Comparison of ENCODE assay signal across 9 mouse cellular contexts in genomic region chr2:28068537-28068878, GRCm38 (mm10). TPM values are rescaled to one million over a fixed set of nuclear protein-coding genes. Genes with fewer than 3 reads are reported as not detected.
DNase-seq lines count a peak whose midpoint lies in the region; ATAC-seq and TF ChIP-seq lines count a peak whose summit lies in the region.
"Had no signal": no experiment of that assay in that cellular context is flagged by ENCODE, and none has a peak within 500 bp of the region (broad histone marks: within the 10 kb centered on the region; RNA-seq: fewer than 3 reads in every experiment).

No protein-coding gene starts in this region.

- H3K4me2 ChIP-seq in heart, postnatal 0 days (ENCODE audit: low read depth, low read length): no peak overlapping the region
- no peak overlapping the region for H3K4me2 ChIP-seq in embryonic facial prominence, embryonic 14.5 days (ENCODE audit: low read depth, low read length)

- DNase-seq in heart, postnatal 0 days (ENCODE audit: low spot score): no peak
- no peak for DNase-seq in heart, adult 11 months
- peak; percentile 47 for DNase-seq in embryonic facial prominence, embryonic 14.5 days (ENCODE audit: low spot score)
- DNase-seq in layer of hippocampus, adult 2 months (ENCODE audit: low spot score in 2 of 2): peak; percentile 90 to 95
- DNase-seq in ovary, adult 18-20 months (ENCODE audit: low spot score): no peak
- no peak for DNase-seq in kidney, postnatal 25 days

- no peak overlapping the region for H3K9ac ChIP-seq in heart, postnatal 0 days (replicated peaks; ENCODE audit: low read depth, low read length)
- H3K9ac ChIP-seq in embryonic facial prominence, embryonic 14.5 days (ENCODE audit: low read depth, low read length): no peak overlapping the region

- no peaks in the 10 kb centered on the region for H3K27me3 ChIP-seq in heart, postnatal 0 days (ENCODE audit: control insufficient read depth, insufficient read depth, low read length)
- H3K27me3 ChIP-seq in embryonic facial prominence, embryonic 14.5 days (replicated peaks; ENCODE audit: control insufficient read depth, insufficient read depth, low read length): no peaks in the 10 kb centered on the region

- TF ChIP-seq CTCF in heart, postnatal 0 days (IDR thresholded peaks at IDR 0.05; ENCODE audit: low read depth): no peak
- no peak for TF ChIP-seq CTCF in layer of hippocampus, adult 2 months (conservative IDR thresholded peaks at IDR 0.05)

- H3K9me3 ChIP-seq in heart, postnatal 0 days (replicated peaks; ENCODE audit: control insufficient read depth, low read length): no peaks in the 10 kb centered on the region
- no peaks in the 10 kb centered on the region for H3K9me3 ChIP-seq in embryonic facial prominence, embryonic 14.5 days (ENCODE audit: control insufficient read depth, low read length)

- peak; percentile 41; the same call in 1 of the 2 replicates for ATAC-seq in heart, postnatal 0 days (ENCODE audit: insufficient read depth, low read depth)
- peak; percentile 60; the same call in 1 of the 2 replicates for ATAC-seq in embryonic facial prominence, embryonic 14.5 days (ENCODE audit: low read depth)
- peak; percentile 58 for ATAC-seq in megakaryocyte progenitor cell, adult 5-6 weeks (replicated peaks; ENCODE audit: poor library complexity)
- ATAC-seq in granulocyte monocyte progenitor cell, adult 5-6 weeks (replicated peaks; ENCODE audit: poor library complexity, severe bottlenecking): no peak

- no peaks in the 10 kb centered on the region for H3K36me3 ChIP-seq in heart, postnatal 0 days (replicated peaks; ENCODE audit: control insufficient read depth, insufficient read depth, low read length)
- no peaks in the 10 kb centered on the region for H3K36me3 ChIP-seq in embryonic facial prominence, embryonic 14.5 days (ENCODE audit: control insufficient read depth, insufficient read depth, low read length)

- TF ChIP-seq EP300 in heart, postnatal 0 days (IDR thresholded peaks at IDR 0.05; ENCODE audit: low read depth): no peak

- H3K27ac ChIP-seq in heart, postnatal 0 days (ENCODE audit: low read depth): no peak overlapping the region
- no peak overlapping the region for H3K27ac ChIP-seq in embryonic facial prominence, embryonic 14.5 days (replicated peaks; ENCODE audit: low read depth, low read length)
- H3K27ac ChIP-seq in layer of hippocampus, adult 2 months: peak overlapping the region; percentile 84

- H3K4me1 ChIP-seq in heart, postnatal 0 days (ENCODE audit: control insufficient read depth, insufficient read depth): no peaks in the 10 kb centered on the region
- H3K4me1 ChIP-seq in embryonic facial prominence, embryonic 14.5 days (ENCODE audit: control insufficient read depth, insufficient read depth, low read length): no peaks in the 10 kb centered on the region

- no peak overlapping the region for H3K4me3 ChIP-seq in heart, postnatal 0 days (ENCODE audit: low read depth, low read length)
- H3K4me3 ChIP-seq in embryonic facial prominence, embryonic 14.5 days (ENCODE audit: low read depth, low read length): no peak overlapping the region
- no peak overlapping the region for H3K4me3 ChIP-seq in layer of hippocampus, adult 2 months

- WGBS in heart, postnatal 0 days: 28% methylated on average over 9 of the region's 9 CpGs
- 92% methylated on average over 5 of the region's 9 CpGs for WGBS in embryonic facial prominence, embryonic 14.5 days

RNA-seq across cellular contexts. Expression of gene Fcnb, which starts 16.2 kb away (rescaled TPM):
- total RNA-seq in heart, postnatal 0 days (2014; rRNA removed; ENCODE audit: low replicate concordance): not detected in 2 replicates
- polyA plus RNA-seq in heart, postnatal 0 days (2015; fragmentation: Nextera tagmentation; extraction: Ambion mirVana): not detected in 2 replicates
- 0.67 and 1.0 TPM in 2 replicates for polyA plus RNA-seq in embryonic facial prominence, embryonic 14.5 days (2014; fragmentation: Nextera tagmentation; extraction: Ambion mirVana)
- not detected for total RNA-seq in layer of hippocampus, adult 2 months (2021)
- total RNA-seq in megakaryocyte progenitor cell, adult 5-6 weeks (2015): 149 and 237 TPM in 2 replicates
- 92.7 and 139 TPM in 2 replicates for total RNA-seq in megakaryocyte progenitor cell, adult 5-6 weeks (2017)
- total RNA-seq in granulocyte monocyte progenitor cell, adult 5-6 weeks (2014; fragmentation: Nextera tagmentation): 24.9 and 61.5 TPM in 2 replicates
- 30.0 and 32.4 TPM in 2 replicates for total RNA-seq in granulocyte monocyte progenitor cell, adult 5-6 weeks (2017)
- total RNA-seq: CH12.LX had no signal

Comparison
In these comparisons a context has a peak if more than half of its experiments do, and no peak if none do; other contexts are left out.
1. DNase-seq: peak in embryonic facial prominence, embryonic 14.5 days (single experiment) and layer of hippocampus, adult 2 months (2 of 2); none in heart, postnatal 0 days (single experiment), heart, adult 11 months (single experiment), ovary, adult 18-20 months (single experiment) and kidney, postnatal 25 days (0 of 2).
2. RNA of gene Fcnb, which starts 16.2 kb away (total RNA-seq): 92.7 to 237 TPM in megakaryocyte progenitor cell, adult 5-6 weeks and 24.9 to 61.5 TPM in granulocyte monocyte progenitor cell, adult 5-6 weeks; not detected in layer of hippocampus, adult 2 months and not detected in heart, postnatal 0 days; every median in the first group is over 10 times any median in the second.